Mouse (Mus musculus): Measurements from ENCODE around the gene Igfbp1.

Igfbp1 gene

DNA sequence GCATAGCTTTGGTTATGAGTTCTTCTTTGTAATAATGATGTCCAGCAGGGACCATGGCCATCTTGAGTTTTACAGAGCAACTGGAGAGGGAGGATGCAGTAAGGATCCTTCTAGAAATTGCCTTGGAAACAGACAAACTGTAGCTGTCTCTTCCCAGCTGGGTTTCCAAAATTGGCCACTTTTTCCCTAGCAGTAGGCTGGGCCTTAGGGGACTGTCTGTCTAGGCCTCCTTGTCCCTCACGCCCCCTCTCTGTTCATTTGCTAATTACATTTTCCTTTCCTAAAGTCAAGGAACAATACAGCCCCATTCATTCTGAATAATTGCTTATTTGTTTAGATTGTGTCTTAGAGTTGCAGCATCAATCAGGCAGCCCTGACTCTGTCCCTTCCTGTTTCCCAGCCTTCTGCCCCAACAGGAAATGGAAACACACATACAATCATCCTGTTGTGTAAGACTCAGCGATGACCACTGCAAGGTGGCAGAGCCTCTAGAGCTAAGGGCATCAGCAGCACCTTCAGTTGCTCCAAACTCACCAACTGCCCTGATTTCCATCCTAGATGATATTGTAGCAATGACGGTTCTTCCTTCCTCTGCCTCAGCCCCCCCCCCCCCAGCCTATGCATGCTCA, 37.5 kb downstream of the Igfbp1 start:
- no peak for DNase-seq

DNA sequence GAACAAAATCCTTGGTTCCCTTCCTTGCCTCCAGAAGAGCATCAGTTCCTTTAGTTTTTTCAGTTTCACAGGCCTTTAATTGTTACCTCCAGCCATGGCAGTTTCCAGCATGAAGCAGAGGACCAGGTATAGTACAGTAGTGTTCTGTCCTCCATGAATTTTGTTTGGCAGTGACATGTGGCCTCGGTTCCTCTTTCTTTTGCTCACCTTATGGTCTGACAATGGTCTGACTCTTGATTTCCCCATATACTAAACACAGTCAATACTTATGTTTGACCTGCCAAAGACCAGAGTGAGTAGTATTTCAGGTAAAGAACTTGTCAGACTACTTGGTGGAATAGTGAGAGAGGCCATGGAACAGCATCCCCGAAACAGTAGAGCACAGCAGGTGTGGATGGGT, 39.2 kb downstream of the Igfbp1 start:
- no peak for DNase-seq

DNA sequence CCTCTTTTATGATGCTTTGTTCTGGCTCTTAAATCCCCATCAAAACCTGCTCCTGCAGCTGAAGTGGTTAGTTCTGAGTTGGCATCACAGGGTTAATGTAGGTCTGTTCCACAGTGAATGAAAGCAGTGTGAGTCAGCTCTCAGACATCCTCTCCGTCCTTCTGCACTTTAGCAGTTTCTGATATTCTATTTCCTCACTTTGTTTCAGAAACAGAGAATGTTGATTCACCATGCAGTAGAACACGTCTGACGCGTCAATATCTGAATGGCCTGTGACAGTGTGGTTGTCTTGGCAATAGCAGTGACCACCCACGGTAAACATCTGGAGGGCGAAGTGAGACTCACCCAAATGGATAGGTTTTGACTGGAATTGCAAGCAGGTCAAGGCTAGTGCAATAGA, 40.1 kb downstream of the Igfbp1 start:
- no peak for DNase-seq

DNA sequence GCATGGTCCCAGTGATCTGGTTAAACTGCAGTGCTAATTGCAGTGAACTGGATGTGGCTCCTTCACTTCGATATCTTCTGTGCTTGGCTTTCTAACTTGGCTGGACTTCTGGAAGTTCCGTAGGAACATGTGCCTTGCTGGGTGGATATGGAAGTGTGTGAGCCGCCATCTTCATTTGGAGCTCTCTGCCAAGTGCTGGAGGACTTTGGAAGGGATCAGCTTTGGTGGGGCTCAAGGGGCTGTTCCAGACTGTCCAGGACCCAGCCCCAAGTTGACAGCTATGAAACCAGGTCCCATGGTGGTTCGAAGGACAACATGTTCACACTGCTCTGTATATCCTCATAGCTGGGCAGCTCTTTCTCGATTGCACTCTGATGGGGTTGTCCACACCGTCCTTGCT, 41.0 kb downstream of the Igfbp1 start:
- no peak for DNase-seq

DNA sequence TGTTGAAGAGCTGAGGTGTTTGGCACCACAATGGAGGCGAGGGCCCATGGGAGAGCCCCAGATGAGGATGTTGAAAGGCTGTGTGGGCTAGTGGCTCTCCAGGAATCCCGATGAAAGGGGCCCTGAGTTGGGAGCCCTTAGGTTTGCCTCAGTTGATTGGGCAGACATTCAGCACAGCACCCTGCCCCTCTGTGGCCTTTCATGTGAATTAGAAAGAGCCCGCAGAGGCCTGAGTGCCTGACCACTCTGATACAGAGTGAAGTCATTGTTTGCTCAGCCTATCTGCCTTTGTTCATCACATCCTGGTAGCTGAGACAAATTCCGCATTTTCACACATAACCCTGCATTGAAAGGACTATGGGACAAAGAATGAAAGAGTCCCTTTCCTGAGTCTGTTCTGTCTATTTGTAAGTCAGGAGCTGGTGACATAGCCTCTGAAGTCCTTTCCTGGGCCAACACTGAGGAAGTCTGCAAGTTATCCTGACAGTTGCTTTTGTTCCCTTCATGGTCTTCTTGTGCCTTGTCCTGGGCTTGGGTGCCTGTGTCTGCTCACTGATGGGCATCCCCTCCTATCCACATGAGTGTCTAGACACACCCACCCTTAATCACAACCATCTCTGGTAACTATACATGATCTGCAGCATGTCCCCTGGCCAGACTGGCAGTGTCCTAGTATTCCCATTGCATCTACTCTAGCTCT, 41.6 kb downstream of the Igfbp1 start:
- no peak for DNase-seq

DNA sequence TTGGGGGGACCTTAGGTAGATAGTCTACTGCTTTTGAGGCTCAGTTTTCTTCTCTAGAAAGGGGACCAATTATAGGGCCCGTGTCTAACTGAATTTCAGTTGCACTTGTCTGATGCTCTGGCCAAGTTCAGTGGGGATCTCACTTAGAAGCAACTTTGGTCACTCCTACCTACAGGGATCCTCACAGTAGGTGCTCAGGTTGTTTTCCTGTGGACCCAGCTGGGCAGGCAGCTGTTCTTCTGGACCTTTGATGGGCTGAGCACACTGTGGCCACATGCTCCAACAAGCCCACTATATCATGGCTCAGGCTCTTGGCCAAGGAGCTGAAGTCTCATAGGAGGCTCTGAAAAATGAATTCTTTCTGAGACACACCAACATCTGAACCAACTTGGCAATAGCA, 47.2 kb downstream of the Igfbp1 start:
- DNase-seq = no peak

DNA sequence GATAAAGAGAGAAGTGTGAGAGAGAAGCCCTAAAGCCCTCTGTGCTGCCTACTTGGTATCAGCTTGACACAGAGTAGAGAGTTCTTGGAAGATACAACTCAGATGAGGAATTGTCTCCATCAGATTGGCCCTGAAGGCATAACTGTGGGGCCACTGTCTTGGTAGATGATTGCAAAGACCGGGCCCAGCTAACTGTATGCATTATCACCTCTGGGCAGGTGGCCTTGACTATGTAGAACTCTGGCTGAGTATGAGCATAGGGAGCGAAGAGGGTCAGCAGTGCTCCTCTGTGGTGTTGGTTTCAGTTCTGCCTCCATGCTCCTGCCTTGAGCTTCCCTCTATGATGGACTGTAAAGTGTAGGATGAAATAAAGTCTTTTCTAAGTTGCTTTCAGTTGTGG, 52.8 kb downstream of the Igfbp1 start:
- no peak for DNase-seq

DNA sequence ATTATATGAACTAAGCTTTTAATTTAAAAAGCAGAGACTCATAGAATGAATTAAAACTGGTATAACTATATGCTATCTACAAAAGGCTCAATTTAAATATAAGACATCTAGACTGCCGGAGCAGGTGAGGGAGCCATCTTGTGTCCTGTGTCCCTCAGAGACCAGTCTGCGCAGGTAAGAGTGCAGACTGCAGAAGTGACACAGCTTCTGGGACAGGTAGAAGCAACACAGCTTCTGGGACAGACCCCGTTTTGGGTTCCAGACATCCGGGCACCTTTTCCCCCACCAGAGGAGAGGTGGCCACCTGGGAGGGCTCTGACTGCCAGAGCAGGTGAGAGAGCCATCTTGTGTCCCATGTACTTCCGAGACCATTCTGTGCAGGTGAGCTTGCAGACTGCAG, 53.3 kb downstream of the Igfbp1 start:
- DNase-seq = no peak

All from thymus, postnatal 14 days (tissue).